Mouse (Mus musculus): ENCODE measurements around the gene Olfr1346.

DNA sequence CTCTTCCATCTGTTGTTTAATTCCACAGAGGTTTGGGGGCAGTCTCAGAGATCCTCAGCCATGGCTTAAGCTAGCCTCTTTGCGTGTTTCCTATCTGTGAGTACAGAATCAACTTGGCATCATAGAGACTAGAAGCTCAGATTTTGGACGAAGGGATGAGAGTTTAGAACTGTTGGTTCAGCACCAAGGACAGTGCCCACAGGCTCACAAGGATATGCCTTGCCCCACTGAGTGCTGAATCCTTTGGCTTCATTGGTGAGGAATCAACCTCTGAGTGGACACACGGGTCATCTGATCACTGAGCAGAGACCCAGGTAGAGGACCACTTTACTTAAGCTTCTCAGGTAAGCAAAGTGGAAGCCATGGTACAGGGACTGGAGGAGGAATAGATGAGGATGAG is 10.5 kb upstream of the Olfr1346 start:
- TF ChIP-seq POLR2A (IDR thresholded peaks at IDR 0.05; ENCODE audit: insufficient read depth, low read length) (no peak), CTCF (IDR thresholded peaks at IDR 0.05; ENCODE audit: low read depth, low read length) (no peak)
